Mouse (Mus musculus) stomach, postnatal 0 days (tissue): ENCODE data around the gene Cacna1s. TPM values are rescaled to one million over a fixed set of nuclear protein-coding genes. Genes with fewer than 3 reads are reported as not detected.

Experiments used
- ATAC-seq: fragments of 200-750 bp; cut with Nextera tagmentation; 2 replicates; pipeline ENCODE4 v1.8.0; 2017; ENCODE audit not compliant: low FRiP score, low TSS enrichment
- DNase-seq: peaks from one replicate; pipeline ENCODE4 v3.0.0-alpha.2; 2016; ENCODE audit warnings: low spot score
- H3K27ac ChIP-seq: fragments of 300-500 bp; sonication (generic); replicated peaks from 2 replicates; pipeline ENCODE4 v1.5.1; 2014; ENCODE audit warnings: mild to moderate bottlenecking, control low read depth
- H3K27me3 ChIP-seq: fragments of 300-500 bp; sonication (generic); 2 replicates; pipeline ENCODE4 v1.6.1; 2014; ENCODE audit warnings: low read length; ENCODE audit not compliant: control insufficient read depth, insufficient read depth
- H3K36me3 ChIP-seq: fragments of 300-500 bp; sonication (generic); 2 replicates; pipeline ENCODE4 v1.6.1; 2014; ENCODE audit warnings: low read length, mixed read lengths; ENCODE audit not compliant: control insufficient read depth, insufficient read depth
- H3K4me1 ChIP-seq: fragments of 300-500 bp; sonication (generic); replicated peaks from 2 replicates; pipeline ENCODE4 v1.6.1; 2014; ENCODE audit warnings: antibody characterized with exemption; ENCODE audit not compliant: control insufficient read depth, insufficient read depth
- H3K4me2 ChIP-seq: fragments of 300-500 bp; sonication (generic); replicated peaks from 2 replicates; pipeline ENCODE4 v1.6.1; 2014; ENCODE audit warnings: low read depth, mild to moderate bottlenecking, control low read depth, moderate library complexity
- H3K4me3 ChIP-seq: fragments of 300-500 bp; sonication (generic); 2 replicates; pipeline ENCODE4 v1.5.1; 2014; ENCODE audit warnings: low read depth, low read length, control low read depth
- H3K9ac ChIP-seq: fragments of 300-500 bp; sonication (generic); 2 replicates; pipeline ENCODE4 v1.6.1; 2014; ENCODE audit warnings: mild to moderate bottlenecking, low read length, control low read depth, mixed read lengths
- H3K9me3 ChIP-seq: fragments of 300-500 bp; sonication (generic); 2 replicates; pipeline ENCODE4 v1.6.1; 2016; ENCODE audit warnings: low read length; ENCODE audit not compliant: control insufficient read depth
- CTCF ChIP-seq: IDR thresholded peaks from 2 replicates; pipeline ENCODE4 v1.5.1; 2016; ENCODE audit warnings: antibody characterized with exemption, low read depth, mild to moderate bottlenecking, moderate library complexity
- EP300 ChIP-seq: optimal IDR thresholded peaks from 2 replicates; pipeline ENCODE3; 2016; ENCODE audit warnings: antibody characterized with exemption
- WGBS: fragments of 180-500 bp; shearing (Covaris S2); extraction: QIAGEN DNeasy Blood & Tissue Kit; methylation state at CpG from one replicate; pipeline ENCODE4 v1.1.7; 2014; 5-methylcytosine and 5-hydroxymethylcytosine counted together
- polyA plus RNA-seq: library from polyadenylated mRNA; unstranded; fragments of >200 nt; fragmentation: Nextera tagmentation; extraction: Ambion mirVana; gene quantifications from 2 replicates; pipeline ENCODE4 v1.2.1, GENCODE M21; 2015

Gene Cacna1s
- polyA plus RNA-seq, 1 experiment from 2014 or later, result not detected

DNA sequence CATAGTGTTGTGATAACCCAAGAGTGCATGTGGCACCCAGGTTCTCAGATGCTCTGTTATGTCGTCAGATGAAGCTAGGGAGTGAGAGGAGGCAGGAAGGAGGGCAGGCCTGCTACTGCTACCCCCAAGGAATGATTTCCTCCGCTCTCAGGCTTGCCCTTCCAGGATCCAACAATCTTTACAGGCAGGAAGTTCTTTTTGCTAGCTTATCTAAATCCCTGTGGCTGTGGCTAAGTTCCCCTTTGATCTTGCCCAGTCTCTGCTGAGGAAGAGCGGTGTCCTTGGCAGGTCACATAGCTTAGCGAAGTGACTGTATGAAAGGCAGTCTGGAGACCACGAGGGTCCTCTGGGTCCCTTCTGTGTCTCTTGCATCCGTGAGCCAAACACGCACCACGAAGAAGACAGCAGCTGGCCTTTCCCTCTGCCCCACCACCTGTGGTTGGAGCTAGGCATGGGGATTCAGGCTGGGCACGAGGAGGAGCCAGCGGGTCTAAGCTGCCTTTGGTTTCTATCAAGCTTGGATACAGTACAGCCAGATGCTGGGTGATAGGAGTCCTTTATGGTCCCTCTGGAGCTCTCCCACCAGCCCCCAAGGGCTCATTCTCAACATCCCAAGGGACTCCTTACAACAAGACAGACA is 85.8 kb downstream of the Cacna1s start:
- ATAC-seq (no peak), DNase-seq (no peak)
- no peaks in the 10 kb centered on the region for H3K27me3 ChIP-seq
- H3K27ac ChIP-seq, result peak overlapping the region; percentile 70; the same call in 1 of the 2 replicates
- no peak overlapping the region for H3K9ac ChIP-seq
- no peak overlapping the region for H3K4me3 ChIP-seq
- peaks cover 11% of the 10 kb centered on the region for H3K4me1 ChIP-seq
- no peak for TF ChIP-seq CTCF
- no peak for TF ChIP-seq EP300
- H3K9me3 ChIP-seq, result no peaks in the 10 kb centered on the region
- no peaks in the 10 kb centered on the region for H3K36me3 ChIP-seq
- H3K4me2 ChIP-seq, result no peak overlapping the region
- 55% methylated on average over 10 of the region's 10 CpGs for WGBS

DNA sequence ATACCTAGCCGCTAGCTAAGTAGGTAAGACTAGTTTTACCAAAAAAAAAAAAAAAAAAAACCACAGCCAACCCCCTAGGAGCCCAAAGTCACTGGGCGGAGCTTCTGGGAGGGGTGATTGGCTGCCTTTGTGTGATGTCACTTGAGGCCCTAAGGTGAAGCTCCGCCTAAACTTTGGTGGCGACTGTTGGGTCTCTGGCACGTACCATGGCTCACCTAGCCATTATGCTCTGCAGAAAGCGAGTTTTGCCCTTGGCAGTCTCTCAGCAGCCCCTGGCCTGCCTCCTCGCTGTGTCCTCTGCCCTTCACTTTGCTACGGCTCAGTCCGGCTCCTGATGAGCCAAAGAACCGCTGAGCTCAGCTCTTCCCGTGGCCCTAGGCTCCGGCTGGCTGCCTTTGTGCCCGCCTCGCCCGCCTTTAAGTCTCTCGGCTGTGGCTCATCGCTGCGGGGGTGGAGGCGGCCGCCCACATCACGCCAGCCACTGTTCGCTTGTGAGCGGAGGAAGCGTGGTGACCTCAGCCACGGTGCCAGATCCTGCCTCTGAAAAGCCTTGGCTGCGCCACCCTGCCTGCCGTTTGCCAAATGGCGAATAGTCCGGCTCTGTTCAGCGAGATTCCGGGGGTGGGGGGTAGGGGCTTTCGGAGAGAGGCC is 87.6 kb downstream of the Cacna1s start:
- H3K36me3 ChIP-seq, result no peaks in the 10 kb centered on the region
- DNase-seq, result peak; percentile 79
- peak overlapping the region; percentile 74 for H3K27ac ChIP-seq
- H3K4me2 ChIP-seq, result peak overlapping the region; percentile 94
- peak; percentile 66 for ATAC-seq
- H3K9ac ChIP-seq, result peak overlapping the region; percentile 76
- H3K27me3 ChIP-seq, result no peaks in the 10 kb centered on the region
- no peaks in the 10 kb centered on the region for H3K9me3 ChIP-seq
- WGBS, result 1% methylated on average over 32 of the region's 32 CpGs
- TF ChIP-seq CTCF (no peak), EP300 (no peak)
- H3K4me3 ChIP-seq, result peak overlapping the region; percentile 49
- peaks cover 8% of the 10 kb centered on the region for H3K4me1 ChIP-seq

DNA sequence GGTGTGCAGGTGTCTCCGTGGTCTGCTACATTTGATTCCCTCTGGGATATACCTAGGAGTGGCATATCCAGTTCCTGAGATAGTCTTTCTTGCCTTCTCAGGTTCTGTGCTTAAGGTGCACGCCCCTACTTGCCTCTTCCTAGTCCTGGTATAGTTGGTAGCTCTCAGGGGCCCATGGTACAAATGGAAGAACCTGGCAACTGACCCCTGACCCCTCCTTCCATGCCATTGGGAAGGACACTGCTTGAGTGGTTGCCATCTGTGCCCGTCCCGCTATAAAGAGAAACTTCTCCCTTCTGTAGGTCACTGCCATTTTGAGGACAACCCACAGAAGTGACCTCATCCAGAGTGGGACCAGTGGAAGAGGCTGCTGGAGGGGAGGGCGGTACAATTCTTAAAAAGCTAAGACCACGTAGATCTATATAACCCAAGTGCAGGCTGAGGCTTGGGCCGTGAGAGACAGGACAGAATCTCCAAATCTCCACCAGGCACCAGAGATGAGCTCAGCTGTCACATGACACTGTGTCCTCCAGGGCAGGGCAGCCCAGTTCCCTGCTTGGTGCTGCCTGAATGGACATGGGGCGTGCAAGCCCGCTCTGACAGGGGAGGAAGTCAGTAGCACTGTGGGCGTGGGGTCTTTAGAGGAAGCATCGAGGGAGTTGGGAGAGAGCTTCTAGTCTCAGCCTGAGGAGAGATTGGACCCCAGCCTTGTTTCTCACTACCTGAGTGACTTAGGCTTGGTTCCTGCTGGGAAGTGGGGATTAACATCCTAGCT is 88.8 kb downstream of the Cacna1s start:
- DNase-seq (no peak), ATAC-seq (no peak)
- H3K9me3 ChIP-seq, result no peaks in the 10 kb centered on the region
- TF ChIP-seq EP300 (no peak), CTCF (no peak)
- no peaks in the 10 kb centered on the region for H3K36me3 ChIP-seq
- H3K4me3 ChIP-seq, result no peak overlapping the region
- no peak overlapping the region for H3K9ac ChIP-seq
- no peak overlapping the region for H3K4me2 ChIP-seq
- no peaks in the 10 kb centered on the region for H3K27me3 ChIP-seq
- H3K27ac ChIP-seq, result no peak overlapping the region
- peaks cover 8% of the 10 kb centered on the region for H3K4me1 ChIP-seq
- 85% methylated on average over 11 of the region's 11 CpGs for WGBS

DNA sequence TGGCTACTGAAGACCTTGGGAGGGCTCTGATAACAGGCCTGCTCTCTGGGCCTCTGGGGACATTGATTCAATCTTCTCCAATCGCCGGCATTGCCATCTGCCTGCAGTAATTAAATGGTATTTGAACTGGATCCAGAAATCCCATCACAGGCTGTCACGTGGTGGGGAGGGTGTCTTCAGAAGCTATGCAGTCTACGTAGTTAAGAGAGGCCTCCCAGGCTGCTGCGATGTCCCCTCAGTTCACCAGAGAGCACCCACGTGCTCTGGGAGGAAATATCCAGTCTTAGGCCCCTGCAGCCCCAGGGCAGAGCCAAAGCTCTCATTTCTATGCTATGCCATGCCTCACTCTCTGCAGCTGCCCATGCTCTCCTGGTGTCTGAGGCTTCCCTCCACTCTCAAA is 89.8 kb downstream of the Cacna1s start:
- Histone ChIP-seq H3K4me2 (no peak overlapping the region), H3K4me3 (no peak overlapping the region), H3K4me1 (peaks cover 4% of the 10 kb centered on the region), H3K27me3 (no peaks in the 10 kb centered on the region), H3K27ac (no peak overlapping the region), H3K9me3 (no peaks in the 10 kb centered on the region), H3K36me3 (no peaks in the 10 kb centered on the region), H3K9ac (no peak overlapping the region)
- WGBS, result 66% methylated on average over 6 of the region's 6 CpGs
- TF ChIP-seq EP300 (no peak), CTCF (no peak)
- DNase-seq (no peak), ATAC-seq (no peak)

DNA sequence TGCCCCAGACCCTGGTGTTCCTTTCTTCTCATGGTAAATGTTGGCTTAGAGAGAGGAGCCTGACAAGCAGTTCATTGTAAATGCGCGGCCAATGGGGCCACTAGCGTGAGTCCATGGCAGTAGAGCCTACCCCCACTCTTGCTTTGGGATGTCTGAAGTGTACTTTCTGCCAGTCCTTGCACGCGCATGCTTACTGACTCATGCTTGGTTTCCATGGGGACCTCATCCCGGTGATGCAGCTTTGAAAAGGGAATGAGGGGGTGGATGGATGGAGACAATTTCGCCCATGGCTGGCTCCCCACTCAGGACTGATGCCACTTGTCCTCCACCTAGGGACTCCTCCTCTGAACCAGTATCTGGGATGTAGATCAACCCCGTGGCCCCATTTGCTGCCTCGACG is 91.0 kb downstream of the Cacna1s start:
- H3K27ac ChIP-seq, result no peak overlapping the region
- H3K4me3 ChIP-seq, result no peak overlapping the region
- no peaks in the 10 kb centered on the region for H3K9me3 ChIP-seq
- 86% methylated on average over 10 of the region's 10 CpGs for WGBS
- no peak for TF ChIP-seq CTCF
- no peak for TF ChIP-seq EP300
- 0 out of 2 replicates have a peak, but pooled peaks cover 2% of the 10 kb centered on the region for H3K4me1 ChIP-seq
- H3K9ac ChIP-seq, result no peak overlapping the region
- ATAC-seq (no peak), DNase-seq (no peak)
- H3K4me2 ChIP-seq, result no peak overlapping the region
- no peaks in the 10 kb centered on the region for H3K27me3 ChIP-seq
- H3K36me3 ChIP-seq, result no peaks in the 10 kb centered on the region
